Mouse (Mus musculus) C2C12 (cell line): ENCODE results near the gene Fam20b. TPM values are rescaled to one million over a fixed set of nuclear protein-coding genes. Genes with fewer than 3 reads are reported as not detected.

ENCODE experiments used
- H3K27me3 ChIP-seq: one replicate; pipeline ENCODE4 v1.6.1; 2011; ENCODE audit not compliant: control insufficient read depth, insufficient read depth, insufficient read length
- H3K36me3 ChIP-seq: one replicate; pipeline ENCODE4 v1.6.1; 2011; ENCODE audit not compliant: control insufficient read depth, insufficient read depth
- H3K4me3 ChIP-seq: one replicate; pipeline ENCODE4 v1.5.1; 2011; ENCODE audit warnings: mild to moderate bottlenecking, control low read depth; ENCODE audit not compliant: poor library complexity, insufficient read depth, severe bottlenecking
- H3K79me2 ChIP-seq: one replicate; pipeline ENCODE4 v1.6.1; 2011; ENCODE audit not compliant: control insufficient read depth, insufficient read depth
- H3K79me3 ChIP-seq: one replicate; pipeline ENCODE4 v1.6.1; 2011; ENCODE audit warnings: low read depth, control low read depth
- H3ac ChIP-seq: one replicate; pipeline ENCODE3; 2011; ENCODE audit warnings: low read depth; ENCODE audit not compliant: control insufficient read depth, insufficient read length
- CEBPB ChIP-seq: IDR thresholded peaks from one replicate; pipeline ENCODE4 v1.6.1; 2011; ENCODE audit warnings: low read depth, mild to moderate bottlenecking, control low read depth, moderate library complexity
- CTCF ChIP-seq: IDR thresholded peaks from one replicate; pipeline ENCODE4 v1.5.1; 2011; ENCODE audit not compliant: control insufficient read depth, insufficient read depth, insufficient read length
- FOSL1 ChIP-seq: IDR thresholded peaks from one replicate; pipeline ENCODE4 v1.8.0; 2011; ENCODE audit warnings: mild to moderate bottlenecking, low read length; ENCODE audit not compliant: poor library complexity, insufficient read depth, severe bottlenecking
- MAX ChIP-seq: IDR thresholded peaks from one replicate; pipeline ENCODE4 v1.6.1; 2011; ENCODE audit warnings: mild to moderate bottlenecking, control low read depth
- MYOD1 ChIP-seq: IDR thresholded peaks from one replicate; pipeline ENCODE4 v1.6.1; 2011; ENCODE audit warnings: low read depth; ENCODE audit not compliant: control insufficient read depth, insufficient read length
- MYOG ChIP-seq: IDR thresholded peaks from one replicate; pipeline ENCODE4 v1.6.1; 2011; ENCODE audit not compliant: control insufficient read depth, insufficient read length; ENCODE audit errors: extremely low read depth
- USF1 ChIP-seq: IDR thresholded peaks from one replicate; pipeline ENCODE4 v1.6.1; 2011; ENCODE audit warnings: low read depth, mild to moderate bottlenecking, control low read depth, moderate library complexity
- long read RNA-seq, 2 experiments: library from polyadenylated mRNA; unstranded; transcript quantifications; one replicate each; pipeline ENCODE4 v2.0.0; 2019 to 2020
- polyA plus RNA-seq: library from polyadenylated mRNA; unstranded; fragments of >200 nt; fragmentation: generic; extraction: Trizol; gene quantifications from one replicate; pipeline ENCODE4 v1.2.1, GENCODE M21; 2012; ENCODE audit warnings: missing spikeins

Gene Fam20b
- 19.9 TPM for polyA plus RNA-seq
- long read RNA-seq, experiment 1, full-length matches to known transcripts: 17 of 27 reads
- long read RNA-seq, experiment 1, partial matches to known transcripts: 6 of 27 reads
- long read RNA-seq, experiment 1, other reads (novel, unspliced or antisense): 4 of 27 reads
- long read RNA-seq, experiment 2, full-length matches to known transcripts: 53 of 85 reads
- long read RNA-seq, experiment 2, partial matches to known transcripts: 15 of 85 reads
- long read RNA-seq, experiment 2, other reads (novel, unspliced or antisense): 17 of 85 reads

DNA sequence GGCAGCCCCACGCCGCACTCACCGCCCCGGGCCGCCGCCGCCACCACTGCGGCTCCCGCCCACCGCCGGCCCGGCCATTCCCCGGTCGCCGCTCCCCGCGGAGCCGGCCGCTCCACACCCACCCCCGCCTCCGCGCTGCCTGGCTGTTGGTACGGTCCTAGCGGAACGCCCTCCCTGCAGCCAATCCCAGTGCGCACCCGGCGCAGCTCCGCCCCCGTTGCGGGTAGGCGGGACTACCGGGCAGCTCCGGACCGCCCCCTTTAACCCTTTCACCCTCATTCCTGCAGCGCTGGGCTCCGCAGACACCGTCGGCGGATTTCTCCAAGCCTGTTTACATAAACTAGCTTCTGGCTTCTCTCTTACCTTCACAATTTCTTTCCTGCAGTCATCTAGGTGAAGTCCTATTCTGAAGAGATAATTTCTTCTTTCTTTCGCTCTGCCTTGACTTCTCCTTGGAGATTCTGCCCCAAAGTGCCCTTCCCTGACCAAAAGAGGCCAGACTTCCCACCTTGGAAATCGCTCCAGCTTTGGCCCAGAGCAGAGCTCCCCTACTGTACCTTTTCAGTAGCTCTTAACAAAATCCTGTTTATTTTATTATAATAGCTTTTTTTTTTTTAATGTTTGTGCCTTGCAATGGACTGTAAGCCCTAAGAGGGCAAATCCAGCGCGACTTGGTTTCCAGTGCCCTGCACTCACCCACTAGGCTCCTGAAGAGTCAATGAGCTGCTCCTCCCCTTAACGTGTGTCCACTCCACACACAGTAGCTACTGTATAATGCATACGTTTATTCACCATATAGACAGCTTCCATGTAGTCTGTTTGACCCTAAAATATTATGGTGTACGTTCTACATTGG lies at the start of gene Fam20b:
Gene Fam20b (minus strand): TSS at position 137 of the 856 bp plus-strand sequence.
- no peak for TF ChIP-seq CTCF
- TF ChIP-seq MYOD1: no peak
- no peak for TF ChIP-seq MAX
- no peak for TF ChIP-seq CEBPB
- no peak for TF ChIP-seq MYOG
- no peak for TF ChIP-seq USF1
- TF ChIP-seq FOSL1: no peak
- Histone ChIP-seq H3ac (peak within 1 kb of the TSS; percentile 86), H3K36me3 (no peaks in the 10 kb centered on the region), H3K79me2 (peaks cover 39% of the 10 kb centered on the region), H3K27me3 (no peaks in the 10 kb centered on the region), H3K79me3 (peaks cover 9% of the 10 kb centered on the region), H3K4me3 (peak within 1 kb of the TSS; percentile 78)

DNA sequence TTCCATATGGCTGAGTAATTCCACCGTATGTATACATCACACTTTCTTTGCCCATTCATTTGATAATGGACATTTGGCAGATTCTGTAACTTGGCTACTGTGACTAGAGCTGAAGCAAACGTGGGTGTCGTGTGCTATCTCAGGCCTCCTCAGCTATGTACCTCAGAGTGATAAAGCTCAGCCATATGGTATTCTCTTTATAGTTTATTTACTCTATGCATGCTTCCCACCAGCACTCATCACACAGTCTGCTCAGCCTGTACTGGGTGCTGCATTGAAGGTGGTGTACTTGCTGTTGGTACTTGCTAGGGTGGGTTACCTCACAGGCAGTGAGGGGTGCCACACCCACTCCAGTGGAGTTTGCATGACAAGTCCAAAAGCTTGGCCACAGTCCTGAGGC lies 46.4 kb upstream of the Fam20b start:
- no peaks in the 10 kb centered on the region for H3K27me3 ChIP-seq
- H3ac ChIP-seq: no peak overlapping the region

DNA sequence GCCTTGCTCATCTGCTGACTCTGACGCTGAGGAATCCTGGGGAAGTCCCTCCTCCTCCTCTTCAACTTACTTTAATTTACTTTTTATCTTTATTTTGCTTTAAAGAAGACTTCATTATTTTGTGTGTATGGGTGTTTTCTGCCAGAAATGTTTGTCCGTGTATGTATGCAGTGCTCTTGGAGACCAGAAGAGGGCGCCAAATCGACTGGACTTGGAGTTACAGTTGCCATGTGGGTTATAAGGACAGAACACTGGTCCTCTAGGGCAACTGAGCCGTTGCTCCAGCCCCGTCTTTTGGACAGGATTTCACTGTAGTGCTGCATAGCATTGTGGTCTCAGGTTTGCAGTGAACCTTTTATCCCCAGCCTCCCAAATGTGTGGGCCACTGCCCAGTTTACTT lies 45.7 kb upstream of the Fam20b start:
- Histone ChIP-seq H3ac (no peak overlapping the region), H3K36me3 (no peaks in the 10 kb centered on the region), H3K4me3 (no peak overlapping the region), H3K27me3 (no peaks in the 10 kb centered on the region), H3K79me2 (no peaks in the 10 kb centered on the region), H3K79me3 (no peaks in the 10 kb centered on the region)
- no peak for TF ChIP-seq CEBPB
- no peak for TF ChIP-seq USF1
- no peak for TF ChIP-seq MYOD1

More for the DNA sequence above, 46.4 kb upstream of the Fam20b start:
- H3K79me3 ChIP-seq: no peaks in the 10 kb centered on the region
- H3K4me3 ChIP-seq: no peak overlapping the region
- no peak for TF ChIP-seq MYOD1
- no peak for TF ChIP-seq FOSL1
- TF ChIP-seq MAX: no peak
- TF ChIP-seq USF1: no peak
- no peak for TF ChIP-seq CTCF
- no peak for TF ChIP-seq MYOG
- TF ChIP-seq CEBPB: no peak
- H3K79me2 ChIP-seq: no peaks in the 10 kb centered on the region
- no peaks in the 10 kb centered on the region for H3K36me3 ChIP-seq

DNA sequence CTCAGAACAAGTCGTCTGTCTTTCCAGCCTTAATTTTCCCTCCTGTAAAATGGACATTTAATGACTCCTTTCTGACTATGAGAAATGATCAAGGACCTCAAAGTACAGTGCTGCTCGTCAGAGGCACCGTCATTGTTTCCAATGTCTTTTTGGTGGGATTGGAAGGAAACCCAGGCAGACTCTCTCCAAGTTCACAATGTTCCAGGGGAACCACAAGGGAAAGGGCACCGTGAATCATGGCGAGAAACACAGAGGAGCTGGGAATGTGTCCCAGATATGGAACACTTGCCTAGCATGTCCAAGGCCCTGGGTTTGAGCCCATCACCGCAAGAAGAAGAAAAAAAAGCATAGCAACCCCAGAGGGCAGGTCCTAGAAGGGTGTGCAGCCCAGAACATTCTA lies 44.4 kb upstream of the Fam20b start:
- Histone ChIP-seq H3K4me3 (no peak overlapping the region), H3ac (no peak overlapping the region), H3K36me3 (no peaks in the 10 kb centered on the region), H3K79me3 (no peaks in the 10 kb centered on the region), H3K79me2 (no peaks in the 10 kb centered on the region), H3K27me3 (no peaks in the 10 kb centered on the region)
- TF ChIP-seq CEBPB (no peak), USF1 (no peak), MAX (no peak), MYOG (no peak), FOSL1 (no peak)

DNA sequence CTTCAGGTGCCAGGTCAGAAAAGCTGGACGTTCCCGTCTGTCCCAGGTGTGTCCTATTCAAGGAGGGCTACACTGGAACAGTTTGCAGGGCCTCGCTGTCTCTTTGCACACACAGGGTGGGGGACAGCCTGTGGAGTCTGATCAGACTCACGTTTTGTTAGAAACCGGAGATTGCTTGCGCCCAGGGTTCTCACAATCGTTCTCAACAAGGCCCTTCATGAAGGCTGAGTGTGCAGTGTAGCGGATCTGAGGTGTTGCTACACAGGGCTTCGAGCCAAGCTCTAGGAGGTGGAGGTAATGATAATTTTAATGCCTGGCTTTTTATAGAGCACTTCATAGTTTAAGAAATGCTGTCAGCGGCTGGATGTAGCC lies 42.5 kb upstream of the Fam20b start:
- H3K27me3 ChIP-seq: no peaks in the 10 kb centered on the region
- H3K36me3 ChIP-seq: no peaks in the 10 kb centered on the region
- H3K79me3 ChIP-seq: no peaks in the 10 kb centered on the region
- no peaks in the 10 kb centered on the region for H3K79me2 ChIP-seq
- no peak overlapping the region for H3ac ChIP-seq
- TF ChIP-seq CTCF: no peak
- no peak for TF ChIP-seq MYOD1
- no peak for TF ChIP-seq MYOG
- no peak for TF ChIP-seq CEBPB
- TF ChIP-seq FOSL1: no peak
- no peak for TF ChIP-seq MAX
- TF ChIP-seq USF1: no peak
- no peak overlapping the region for H3K4me3 ChIP-seq
